Mouse (Mus musculus): ENCODE measurements around the gene Parp1. TPM values are rescaled to one million over a fixed set of nuclear protein-coding genes. Genes with fewer than 3 reads are reported as not detected.
A peak's percentile ranks its signal among the peaks of the same experiment; 100 is the strongest.

Parp1 gene
- polyA plus RNA-seq, 1 experiment: 39.9 TPM

DNA sequence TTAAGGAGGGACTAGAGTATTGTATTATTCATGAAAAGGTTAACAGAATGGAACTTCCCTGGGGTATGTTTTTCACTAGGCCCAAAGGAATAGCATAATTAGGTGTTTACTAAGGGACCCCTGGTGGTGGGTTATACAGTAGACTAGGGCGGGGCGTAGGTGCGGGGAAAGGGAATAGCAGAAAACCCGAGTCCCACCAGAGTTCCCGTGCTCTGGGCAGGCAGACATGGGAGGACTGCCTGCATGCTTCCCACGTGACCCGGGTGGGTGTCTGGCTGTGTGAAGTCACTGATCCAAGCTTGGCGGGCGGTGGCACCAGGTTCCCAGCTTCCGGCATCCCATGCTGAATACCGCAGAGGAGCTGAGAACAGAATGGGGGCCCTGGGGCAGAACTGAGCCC lies 36.1 kb upstream of the Parp1 start:
- TF ChIP-seq POLR2A (IDR thresholded peaks at IDR 0.05; ENCODE audit: control insufficient read depth, low read depth, low read length) (no peak), CTCF (IDR thresholded peaks at IDR 0.05; ENCODE audit: control insufficient read depth, insufficient read depth, insufficient replicate concordance, low read depth, low read length) (no peak)

GRCm38 (mm10) chr1:180536719-180537118 lies 32.0 kb upstream of the Parp1 start:
- Histone ChIP-seq H3K27me3 (ENCODE audit: control insufficient read depth, insufficient read depth, low read length) (no peaks in the 10 kb centered on the region), H3K4me1 (ENCODE audit: control insufficient read depth, insufficient read depth, low read length) (no peaks in the 10 kb centered on the region), H3K4me3 (ENCODE audit: control insufficient read depth, low read depth, low read length) (no peak overlapping the region), H3K27ac (ENCODE audit: control insufficient read depth, insufficient read depth, low read depth, low read length) (no peak overlapping the region), H3K36me3 (ENCODE audit: control insufficient read depth, insufficient read depth, low read length) (no peaks in the 10 kb centered on the region)
- no peak for TF ChIP-seq POLR2A (IDR thresholded peaks at IDR 0.05; ENCODE audit: control insufficient read depth, low read depth, low read length)
- no peak for TF ChIP-seq CTCF (IDR thresholded peaks at IDR 0.05; ENCODE audit: control insufficient read depth, insufficient read depth, insufficient replicate concordance, low read depth, low read length)

More for the DNA sequence above, 36.1 kb upstream of the Parp1 start:
- H3K4me1 ChIP-seq (ENCODE audit: control insufficient read depth, insufficient read depth, low read length): no peaks in the 10 kb centered on the region
- no peaks in the 10 kb centered on the region for H3K36me3 ChIP-seq (ENCODE audit: control insufficient read depth, insufficient read depth, low read length)
- no peak overlapping the region for H3K4me3 ChIP-seq (ENCODE audit: control insufficient read depth, low read depth, low read length)
- H3K27me3 ChIP-seq (ENCODE audit: control insufficient read depth, insufficient read depth, low read length): no peaks in the 10 kb centered on the region
- H3K27ac ChIP-seq (ENCODE audit: control insufficient read depth, insufficient read depth, low read depth, low read length): no peak overlapping the region

GRCm38 (mm10) chr1:180541251-180541650 lies 27.5 kb upstream of the Parp1 start:
- no peak for TF ChIP-seq CTCF (IDR thresholded peaks at IDR 0.05; ENCODE audit: control insufficient read depth, insufficient read depth, insufficient replicate concordance, low read depth, low read length)
- no peak for TF ChIP-seq POLR2A (IDR thresholded peaks at IDR 0.05; ENCODE audit: control insufficient read depth, low read depth, low read length)
- H3K27ac ChIP-seq (ENCODE audit: control insufficient read depth, insufficient read depth, low read depth, low read length): no peak overlapping the region
- H3K36me3 ChIP-seq (ENCODE audit: control insufficient read depth, insufficient read depth, low read length): no peaks in the 10 kb centered on the region
- no peak overlapping the region for H3K4me3 ChIP-seq (ENCODE audit: control insufficient read depth, low read depth, low read length)
- peaks cover under 1% of the 10 kb centered on the region; the same call in 1 of the 2 replicates for H3K4me1 ChIP-seq (ENCODE audit: control insufficient read depth, insufficient read depth, low read length)
- no peaks in the 10 kb centered on the region for H3K27me3 ChIP-seq (ENCODE audit: control insufficient read depth, insufficient read depth, low read length)

DNA sequence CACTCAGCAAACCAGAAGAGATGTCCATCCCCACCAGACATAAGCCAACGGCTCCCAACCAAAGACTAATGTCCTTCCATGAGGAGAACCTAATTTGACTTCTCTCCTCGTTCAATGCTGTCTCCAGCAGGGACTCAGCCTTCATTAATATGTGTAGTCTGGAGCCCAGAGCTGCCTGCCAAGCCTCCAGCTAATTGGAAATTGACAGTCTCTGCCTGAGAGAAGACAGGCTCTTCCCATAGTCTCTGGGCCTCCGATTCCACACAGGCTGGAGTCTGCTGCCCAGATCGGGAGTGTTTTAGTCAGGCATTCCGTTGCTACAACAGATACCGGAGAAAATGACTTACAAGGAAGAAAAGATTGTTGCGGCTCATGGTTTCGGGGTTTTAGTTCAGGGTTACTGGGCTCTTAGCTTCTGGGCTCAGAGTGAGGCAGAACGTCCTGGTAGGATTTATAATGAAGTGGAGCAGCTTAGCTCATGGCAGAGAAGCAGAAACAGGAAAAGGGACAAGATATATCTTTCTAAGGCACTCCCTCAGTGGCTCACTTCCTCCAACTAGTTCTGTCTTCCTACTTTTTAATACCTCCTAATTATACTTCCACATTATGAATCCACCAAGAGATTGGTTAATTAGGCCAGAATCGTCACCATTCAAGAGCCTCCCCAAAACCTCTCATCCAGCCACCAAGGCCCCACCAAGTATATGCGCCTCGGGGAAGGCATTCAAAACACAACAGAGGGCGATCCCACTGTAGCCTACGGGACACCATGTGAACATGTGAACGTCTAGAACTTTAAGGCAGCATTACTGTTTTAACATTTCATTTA lies 26.6 kb upstream of the Parp1 start:
- TF ChIP-seq POLR2A (IDR thresholded peaks at IDR 0.05; ENCODE audit: control insufficient read depth, low read depth, low read length): no peak
- TF ChIP-seq CTCF (IDR thresholded peaks at IDR 0.05; ENCODE audit: control insufficient read depth, insufficient read depth, insufficient replicate concordance, low read depth, low read length): no peak
- H3K27ac ChIP-seq (ENCODE audit: control insufficient read depth, insufficient read depth, low read depth, low read length): no peak overlapping the region
- H3K27me3 ChIP-seq (ENCODE audit: control insufficient read depth, insufficient read depth, low read length): no peaks in the 10 kb centered on the region
- H3K4me3 ChIP-seq (ENCODE audit: control insufficient read depth, low read depth, low read length): no peak overlapping the region
- H3K4me1 ChIP-seq (ENCODE audit: control insufficient read depth, insufficient read depth, low read length): peaks cover 4% of the 10 kb centered on the region
- H3K36me3 ChIP-seq (ENCODE audit: control insufficient read depth, insufficient read depth, low read length): no peaks in the 10 kb centered on the region

- H3K27ac ChIP-seq (ENCODE audit: control insufficient read depth, insufficient read depth, low read depth, low read length): no peak overlapping the region
- H3K27me3 ChIP-seq (ENCODE audit: control insufficient read depth, insufficient read depth, low read length): no peaks in the 10 kb centered on the region
- peaks cover 7% of the 10 kb centered on the region for H3K4me1 ChIP-seq (ENCODE audit: control insufficient read depth, insufficient read depth, low read length)
- H3K4me3 ChIP-seq (ENCODE audit: control insufficient read depth, low read depth, low read length): no peak overlapping the region
- no peaks in the 10 kb centered on the region for H3K36me3 ChIP-seq (ENCODE audit: control insufficient read depth, insufficient read depth, low read length)
- TF ChIP-seq CTCF (IDR thresholded peaks at IDR 0.05; ENCODE audit: control insufficient read depth, insufficient read depth, insufficient replicate concordance, low read depth, low read length): no peak
- TF ChIP-seq POLR2A (IDR thresholded peaks at IDR 0.05; ENCODE audit: control insufficient read depth, low read depth, low read length): no peak
Measured at GRCm38 (mm10) chr1:180542712-180543371, 25.9 kb upstream of the Parp1 start.

GRCm38 (mm10) chr1:180545918-180546545 lies 22.7 kb upstream of the Parp1 start:
- Histone ChIP-seq H3K4me1 (ENCODE audit: control insufficient read depth, insufficient read depth, low read length) (peaks cover 10% of the 10 kb centered on the region), H3K36me3 (ENCODE audit: control insufficient read depth, insufficient read depth, low read length) (no peaks in the 10 kb centered on the region), H3K4me3 (ENCODE audit: control insufficient read depth, low read depth, low read length) (peak overlapping the region; percentile 48), H3K27ac (ENCODE audit: control insufficient read depth, insufficient read depth, low read depth, low read length) (no peak overlapping the region), H3K27me3 (ENCODE audit: control insufficient read depth, insufficient read depth, low read length) (no peaks in the 10 kb centered on the region)
- TF ChIP-seq CTCF (IDR thresholded peaks at IDR 0.05; ENCODE audit: control insufficient read depth, insufficient read depth, insufficient replicate concordance, low read depth, low read length) (no peak), POLR2A (IDR thresholded peaks at IDR 0.05; ENCODE audit: control insufficient read depth, low read depth, low read length) (no peak)
